Mouse (Mus musculus) thymus, postnatal 25 days (tissue): ENCODE measurements at regions not wholly inside any gene's neighbourhood (a gene's known extent, or its start where the extent isn't known, plus 50 kb on each side); places are given as distances from the start of the nearest gene placed in this dataset.

Experiments used
- DNase-seq: peaks from one replicate; pipeline ENCODE4 v3.0.0; 2022

DNA sequence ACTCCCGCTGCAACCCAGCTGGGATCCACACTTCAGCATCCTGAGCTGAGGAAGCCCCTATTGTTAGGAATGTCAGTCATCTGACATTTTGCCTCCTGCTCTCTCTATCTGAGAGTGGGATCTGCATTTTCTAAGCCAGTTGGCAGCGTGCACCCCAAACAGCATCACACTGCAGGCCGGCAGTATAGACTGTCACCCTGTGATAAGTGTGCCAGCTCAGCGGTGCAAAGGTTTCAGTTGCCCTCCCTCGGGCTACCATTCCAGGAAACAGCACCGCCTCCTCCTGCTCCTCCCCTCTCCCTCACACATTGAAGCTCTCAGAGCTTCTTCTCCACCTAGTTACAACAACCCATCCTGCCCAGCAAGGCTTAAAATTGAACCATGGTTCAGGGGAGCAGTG is 194.5 kb downstream of the Lmo4 start:
- peak; percentile 7 for DNase-seq

DNA sequence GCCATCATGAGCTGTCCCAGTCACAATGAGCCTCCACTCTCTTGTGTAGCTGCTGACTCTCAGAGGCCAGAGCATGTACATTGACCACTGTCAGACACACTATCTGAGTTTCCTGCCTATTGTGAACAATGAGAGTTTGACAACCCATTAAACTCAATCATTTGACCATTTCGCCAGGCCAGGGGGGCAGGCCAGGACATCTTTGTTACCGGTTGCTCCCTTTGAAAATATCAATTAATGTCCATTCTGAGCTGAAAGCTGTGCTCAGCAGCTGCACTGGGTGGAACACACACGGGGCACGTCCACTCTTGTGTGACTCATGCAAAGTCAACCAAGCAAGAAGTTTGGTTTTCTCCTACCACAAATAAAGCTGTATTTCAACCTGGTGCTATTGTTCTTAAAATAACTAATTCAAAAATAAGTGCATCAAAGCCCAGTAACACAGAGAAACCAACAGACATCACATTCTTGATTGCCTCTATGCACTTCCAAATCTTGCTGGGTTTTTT is 197.9 kb downstream of the Lmo4 start:
- no peak for DNase-seq

DNA sequence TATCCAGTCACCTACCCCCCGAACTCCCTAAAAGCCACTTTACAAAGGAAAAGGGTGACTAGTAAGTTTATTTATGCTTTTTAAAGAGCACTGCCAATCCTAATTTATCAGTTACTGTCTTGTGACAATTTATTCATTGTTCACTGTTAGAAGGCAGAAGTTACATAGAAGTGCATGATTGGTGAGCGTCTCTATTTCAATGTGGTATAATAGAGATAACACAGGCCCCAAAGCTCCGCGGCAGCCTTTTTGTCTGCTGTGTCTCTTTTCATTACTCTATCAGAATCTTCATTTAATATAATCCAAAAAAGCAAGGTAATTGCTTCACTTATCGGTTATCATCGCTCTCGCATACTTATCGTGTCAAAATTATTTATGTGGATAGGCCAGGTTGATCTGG is 207.1 kb downstream of the Lmo4 start:
- DNase-seq, result no peak

DNA sequence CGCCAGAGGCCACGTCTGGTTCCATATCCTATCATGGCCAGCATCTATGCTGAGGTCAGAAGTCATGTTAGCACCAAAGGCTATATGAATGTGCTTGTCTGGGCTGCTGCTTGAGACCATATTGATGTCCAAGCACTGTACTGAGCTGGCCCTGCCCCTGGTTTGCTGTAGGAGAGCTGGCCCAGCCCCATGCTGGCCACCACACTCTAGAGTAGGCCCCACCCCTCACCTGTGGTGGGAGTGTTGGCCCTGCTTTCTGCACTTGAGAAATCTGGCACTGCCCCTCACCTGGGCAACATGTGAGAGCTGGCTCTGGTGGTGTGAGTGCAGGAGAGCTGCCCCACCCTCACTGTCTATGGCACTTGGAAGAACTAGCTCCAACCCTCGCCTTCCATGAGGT is 210.0 kb downstream of the Lmo4 start:
- DNase-seq, result no peak

DNA sequence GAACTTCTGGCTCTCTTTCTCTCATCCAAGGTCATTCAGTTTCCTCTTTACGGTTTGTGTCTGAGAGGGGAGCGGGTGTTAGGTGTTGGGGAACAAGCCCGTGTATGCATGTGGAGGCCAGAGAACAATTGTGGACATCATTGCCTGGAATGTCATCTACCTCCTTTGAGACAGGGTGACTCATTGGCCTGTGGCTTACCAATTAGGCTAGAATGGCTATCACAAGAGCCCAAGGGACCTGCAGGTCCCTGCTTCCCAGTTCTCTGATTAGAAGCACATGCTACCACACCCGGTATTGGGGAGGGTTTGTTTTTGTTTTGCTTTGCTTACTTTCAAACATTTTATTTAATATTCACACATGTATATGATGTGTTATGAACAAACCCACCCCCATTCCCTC is 216.0 kb downstream of the Lmo4 start:
- no peak for DNase-seq

DNA sequence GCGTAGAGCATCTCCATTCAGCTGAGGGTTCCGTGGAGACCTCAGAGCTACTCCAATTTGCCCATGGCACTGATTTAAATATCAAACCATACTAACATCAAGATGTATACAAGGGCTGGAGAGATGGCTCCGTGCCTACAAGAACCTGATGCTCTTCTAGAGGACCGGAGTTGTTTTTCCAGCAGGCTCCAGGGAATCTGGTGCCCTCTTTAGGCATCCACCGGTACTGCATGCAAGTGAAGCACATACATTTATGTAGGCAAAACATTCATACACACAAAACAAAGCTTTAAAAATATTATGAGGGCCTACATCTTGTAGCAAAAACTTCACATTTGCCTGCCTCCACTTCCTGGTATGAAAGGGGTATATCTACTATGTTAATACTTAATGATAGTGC is 217.0 kb downstream of the Lmo4 start:
- no peak for DNase-seq

DNA sequence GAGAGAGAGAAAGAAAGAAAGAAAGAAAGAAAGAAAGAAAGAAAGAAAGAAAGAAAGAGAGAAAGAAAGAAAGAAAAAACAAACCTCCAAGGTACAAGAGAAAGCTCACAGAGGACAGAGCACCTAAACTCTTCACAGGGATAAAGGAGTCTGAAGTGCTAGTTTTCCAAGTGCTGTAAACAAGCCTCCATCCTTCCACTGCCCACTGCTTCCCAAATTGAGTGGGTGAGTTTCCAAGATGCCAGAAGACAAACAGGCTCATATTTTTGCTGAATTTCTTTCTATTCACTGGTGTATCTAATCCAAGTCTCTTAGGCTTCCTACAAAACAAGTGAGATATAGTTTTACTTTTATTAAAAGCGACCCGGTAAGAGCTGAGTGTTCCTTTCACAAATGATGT is 218.2 kb downstream of the Lmo4 start:
- DNase-seq, result no peak

DNA sequence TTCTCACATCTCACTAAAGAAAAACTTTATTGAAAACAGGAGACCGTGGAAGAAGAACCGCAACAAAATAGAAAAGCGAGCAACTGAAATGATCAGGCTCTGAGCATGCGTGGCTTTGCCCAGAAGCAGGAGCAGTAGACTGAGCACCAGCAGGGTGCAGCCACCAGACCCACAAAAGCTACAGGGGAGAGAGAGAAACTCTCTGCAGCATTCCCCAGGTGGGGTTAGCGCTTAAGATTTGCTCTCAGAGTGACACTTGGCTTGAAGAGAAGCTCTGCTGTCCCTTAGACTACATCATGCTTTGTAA is 218.9 kb downstream of the Lmo4 start:
- DNase-seq, result no peak

DNA sequence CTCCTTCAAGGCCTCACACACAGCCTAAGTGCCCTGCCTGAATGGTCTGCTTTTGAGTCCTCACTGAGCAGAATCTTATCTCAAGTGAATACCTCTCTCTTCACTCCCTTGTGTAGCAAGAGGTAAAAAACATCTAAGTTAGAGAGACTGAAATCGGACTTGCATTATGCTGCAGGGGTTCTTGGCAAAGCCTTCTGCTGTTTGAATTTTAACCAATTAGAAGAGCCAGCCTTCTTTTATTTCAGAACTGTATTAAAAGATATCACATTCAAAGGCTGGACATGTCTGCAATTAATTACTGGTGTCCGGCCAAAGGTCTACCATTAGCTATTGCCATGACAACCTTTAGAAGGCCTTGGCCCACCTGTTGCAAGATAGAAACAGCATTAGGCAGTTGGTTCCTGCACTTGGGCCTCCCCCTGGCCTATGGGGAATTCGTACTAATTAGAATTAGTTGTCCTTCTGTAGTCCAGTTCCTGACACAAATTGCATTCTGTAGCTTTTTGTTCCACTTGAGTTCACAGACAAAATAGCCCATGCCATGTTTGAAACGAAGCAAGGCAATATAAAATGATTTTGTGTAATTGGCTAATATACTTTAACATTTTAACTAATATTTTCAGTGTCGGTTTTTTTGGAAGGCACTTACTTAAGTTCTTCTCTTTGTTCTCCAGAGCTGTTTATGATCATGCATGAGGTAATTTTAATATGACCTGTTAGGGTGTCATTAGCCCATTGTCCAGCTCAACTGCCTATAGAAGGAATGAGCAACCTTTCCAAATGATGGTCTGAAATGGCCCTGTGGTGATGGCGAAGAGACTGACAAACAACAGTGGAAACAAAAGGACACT is 219.4 kb downstream of the Lmo4 start:
- DNase-seq, result no peak

DNA sequence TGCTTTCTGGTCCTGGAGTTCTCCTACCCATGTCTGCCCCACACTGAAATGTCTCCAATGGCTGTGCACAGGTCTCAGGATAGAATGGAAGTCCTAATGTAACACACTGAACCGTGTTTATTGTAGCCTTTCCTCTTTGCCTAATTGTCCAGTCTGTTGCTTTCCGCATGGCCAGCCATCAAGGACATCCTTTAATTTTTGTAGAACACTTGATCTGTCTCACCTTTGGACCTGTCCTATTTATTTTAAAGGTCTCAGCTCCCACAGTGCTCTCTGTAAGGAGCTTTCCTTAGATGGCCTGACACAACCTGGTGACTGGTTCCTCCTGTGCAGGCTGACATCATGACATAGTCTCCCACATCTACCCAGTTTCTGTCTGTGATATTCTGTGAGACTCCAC is 226.3 kb downstream of the Lmo4 start:
- DNase-seq, result no peak

DNA sequence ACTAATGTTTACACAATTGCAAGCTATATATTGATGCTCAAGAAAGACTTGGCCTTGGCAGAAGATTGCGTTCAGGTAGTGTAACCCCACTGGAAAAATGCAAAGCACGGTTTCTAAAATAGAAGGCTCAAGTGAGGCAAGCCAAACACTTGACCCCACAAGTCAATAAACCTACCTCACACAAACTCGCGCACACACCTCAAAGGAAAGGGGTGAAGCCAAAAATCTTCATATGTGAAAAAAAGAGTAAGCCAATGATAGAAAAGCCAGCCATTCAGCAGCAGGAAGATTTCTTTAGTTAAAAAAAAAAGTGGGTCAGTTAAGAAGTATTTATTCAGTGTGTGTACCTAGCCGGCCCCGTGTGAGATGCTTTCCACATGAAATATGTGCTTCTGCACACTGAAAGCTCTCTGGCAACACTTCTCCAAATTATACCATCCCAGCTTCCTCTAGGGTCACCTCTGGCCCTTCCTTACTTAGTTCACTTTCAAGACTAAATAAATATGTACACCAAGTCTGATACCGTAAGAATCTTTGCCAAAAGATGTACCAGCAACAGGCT is 227.1 kb downstream of the Lmo4 start:
- no peak for DNase-seq

DNA sequence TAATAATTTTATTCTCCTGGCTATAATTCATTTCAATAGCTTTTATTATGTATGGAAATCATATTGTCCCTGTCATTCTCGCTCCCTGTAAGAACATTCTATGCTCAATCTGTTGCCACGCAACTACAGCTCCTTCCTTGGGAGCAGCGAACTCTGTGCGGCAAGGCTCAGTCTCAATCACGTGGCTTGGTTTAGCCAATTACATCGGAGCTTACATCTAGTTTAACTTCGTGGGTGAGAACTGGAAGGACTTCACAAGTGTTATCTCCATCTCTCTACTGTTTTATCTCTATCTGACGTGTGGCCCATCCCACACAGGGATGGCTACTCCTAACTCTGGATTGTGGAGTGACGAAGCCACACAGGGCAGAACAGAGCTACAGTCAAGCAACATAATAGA is 231.4 kb downstream of the Lmo4 start:
- no peak for DNase-seq

DNA sequence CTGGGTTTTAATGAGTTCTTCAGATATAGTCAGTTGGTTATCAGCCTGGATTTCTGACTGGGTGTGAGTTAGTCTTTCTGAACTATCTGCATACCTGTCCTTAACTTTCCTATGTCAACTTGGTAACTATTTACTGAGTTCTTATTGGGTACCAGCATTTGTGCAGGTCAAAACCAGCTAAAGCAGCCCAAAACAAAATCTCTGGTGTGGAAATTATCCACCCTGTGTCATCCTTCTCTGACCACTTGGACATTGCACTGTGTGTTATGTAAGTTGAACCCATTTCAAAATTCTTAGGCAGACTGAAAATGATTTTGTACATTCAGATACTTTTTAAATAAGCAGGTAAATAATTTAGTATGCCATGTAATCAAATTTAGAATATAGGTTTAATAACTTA is 232.7 kb downstream of the Lmo4 start:
- no peak for DNase-seq

DNA sequence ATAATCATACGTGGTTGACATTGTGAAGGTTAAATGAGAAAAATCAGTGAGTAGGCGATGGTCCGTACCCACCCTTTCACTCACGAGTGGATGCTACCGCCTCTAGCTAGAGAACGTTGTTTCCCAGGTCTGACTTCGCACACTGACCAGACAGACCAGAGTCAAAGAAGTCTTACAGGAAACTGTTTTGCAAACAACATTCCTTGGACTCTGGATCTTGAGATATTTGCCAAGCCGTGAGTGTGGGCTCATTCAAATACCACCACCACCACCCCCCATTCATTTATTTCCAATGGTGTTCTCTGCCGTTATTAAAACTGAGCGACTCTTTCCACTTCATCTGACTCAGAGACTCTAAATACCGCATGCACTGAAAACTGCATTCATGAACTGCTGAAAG is 234.2 kb downstream of the Lmo4 start:
- DNase-seq, result no peak

DNA sequence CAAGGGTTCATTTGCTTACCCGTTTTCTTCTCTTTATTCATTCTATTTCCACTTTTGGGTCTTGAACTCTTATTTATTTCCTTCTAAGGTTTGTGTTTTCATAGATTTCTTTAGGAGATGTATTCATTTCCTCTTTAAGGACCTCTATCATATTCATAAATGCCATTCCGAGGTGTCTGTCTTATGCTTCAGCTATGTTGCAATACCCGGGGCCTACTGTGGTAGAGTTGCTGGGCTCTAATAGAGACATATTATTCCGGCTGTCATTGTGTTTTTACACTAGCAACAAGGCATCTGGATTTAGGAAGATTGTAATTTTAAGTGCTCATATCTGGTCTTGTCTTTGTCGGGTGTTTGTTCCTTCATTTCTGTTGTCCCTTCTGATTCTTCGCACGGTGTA is 249.5 kb downstream of the Lmo4 start:
- DNase-seq, result no peak

DNA sequence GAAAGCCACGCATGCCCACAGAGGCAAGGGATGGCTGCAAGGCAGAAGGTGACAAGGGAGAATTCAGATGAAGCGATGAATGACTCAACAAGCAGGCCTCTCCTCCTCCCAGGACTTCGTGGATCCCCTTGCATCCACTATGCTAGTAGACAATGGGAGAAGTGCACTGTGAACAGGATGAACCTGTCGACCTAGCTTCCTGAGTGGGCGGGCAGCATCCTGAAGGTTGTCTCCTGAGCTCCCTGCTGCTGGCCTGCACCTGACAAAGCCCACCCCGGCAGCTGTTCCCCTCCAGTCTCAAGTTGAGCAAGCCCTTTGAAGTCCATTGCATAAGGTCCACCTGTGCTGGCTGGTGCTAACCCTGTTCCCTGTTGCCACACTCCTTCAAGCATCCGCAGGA is 250.2 kb downstream of the Lmo4 start:
- DNase-seq, result peak; percentile 10

DNA sequence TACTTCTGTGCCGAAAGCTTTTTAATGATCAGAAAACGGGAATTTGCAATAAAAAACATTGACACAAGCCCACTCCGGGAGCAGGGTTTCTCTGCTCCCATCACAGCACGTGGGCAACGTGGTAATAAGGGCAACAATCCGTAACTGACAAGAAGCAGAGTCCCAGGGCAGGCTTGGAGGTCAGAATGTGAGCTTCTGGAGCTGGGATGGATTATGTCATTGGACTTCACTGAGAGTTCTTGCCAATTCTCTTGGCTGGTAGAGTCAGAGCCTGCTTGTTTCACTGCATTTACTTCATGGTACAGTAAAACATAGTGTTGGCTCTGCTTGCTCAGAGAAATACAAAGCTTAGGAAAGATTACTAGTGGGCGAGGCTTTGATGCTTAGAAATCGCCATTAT is 252.7 kb downstream of the Lmo4 start:
- no peak for DNase-seq

DNA sequence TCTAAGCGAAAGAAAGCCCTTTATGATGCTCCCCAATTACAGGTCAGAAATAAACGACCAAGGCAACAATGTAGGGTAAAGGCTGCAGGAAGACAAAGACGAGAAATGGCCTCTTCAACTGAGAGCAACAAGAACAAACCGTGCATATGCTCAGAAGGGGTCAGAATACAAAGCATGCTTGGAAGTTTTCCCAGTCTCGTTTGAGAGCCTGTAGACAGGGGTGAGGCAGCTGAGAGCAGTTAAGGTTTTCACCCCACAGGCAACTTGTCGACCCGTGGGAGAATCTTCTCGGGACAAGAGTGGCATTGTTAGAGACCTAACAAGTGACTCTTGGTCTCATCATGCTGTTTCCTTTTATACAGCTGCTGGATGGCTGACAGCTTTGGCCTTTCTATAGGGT is 255.4 kb downstream of the Lmo4 start:
- DNase-seq, result no peak

DNA sequence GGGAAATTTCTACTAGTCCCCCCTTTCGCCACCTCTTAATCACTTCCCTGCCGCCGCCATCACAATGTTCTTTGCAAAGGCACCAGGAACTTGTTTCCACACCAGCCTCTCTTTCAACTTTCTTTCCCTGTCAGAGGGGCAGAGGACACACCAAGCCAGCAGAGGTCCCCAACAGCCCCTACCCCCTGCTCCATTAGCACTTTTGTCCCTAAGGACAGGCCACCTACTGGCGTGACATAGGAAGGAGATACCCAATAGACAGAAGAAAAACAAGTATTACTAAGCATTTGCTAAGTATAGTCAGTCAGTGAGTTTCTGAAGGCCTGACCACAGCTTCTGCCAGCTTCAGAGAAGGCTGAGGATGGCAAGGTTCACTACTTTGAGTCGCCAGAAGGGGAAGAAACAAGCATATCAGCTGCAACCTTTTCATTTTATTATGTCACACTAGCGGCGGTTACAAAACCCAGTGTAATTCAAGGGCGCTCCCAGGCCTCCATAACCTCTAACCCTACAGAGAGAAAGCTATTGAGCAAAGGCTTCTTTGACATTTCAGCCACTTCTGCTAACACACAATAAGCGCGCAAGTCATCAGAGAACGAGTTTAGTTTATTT is 255.9 kb downstream of the Lmo4 start:
- DNase-seq, result no peak

DNA sequence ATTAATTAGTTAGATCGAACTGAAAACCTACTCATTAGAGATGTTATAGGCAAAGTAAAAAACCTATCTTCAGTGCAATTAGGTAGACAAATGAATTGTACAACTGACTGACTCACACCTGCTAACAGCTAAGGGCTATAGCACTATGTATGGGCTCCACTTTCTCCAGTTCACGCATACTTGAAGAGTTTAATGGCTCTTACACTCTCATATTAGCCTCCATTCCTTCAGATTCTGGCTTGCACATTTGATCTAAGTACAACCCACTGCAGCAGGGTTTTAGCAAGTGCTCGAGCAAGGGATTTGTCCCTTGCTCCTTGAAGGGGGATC is 257.1 kb downstream of the Lmo4 start:
- no peak for DNase-seq

DNA sequence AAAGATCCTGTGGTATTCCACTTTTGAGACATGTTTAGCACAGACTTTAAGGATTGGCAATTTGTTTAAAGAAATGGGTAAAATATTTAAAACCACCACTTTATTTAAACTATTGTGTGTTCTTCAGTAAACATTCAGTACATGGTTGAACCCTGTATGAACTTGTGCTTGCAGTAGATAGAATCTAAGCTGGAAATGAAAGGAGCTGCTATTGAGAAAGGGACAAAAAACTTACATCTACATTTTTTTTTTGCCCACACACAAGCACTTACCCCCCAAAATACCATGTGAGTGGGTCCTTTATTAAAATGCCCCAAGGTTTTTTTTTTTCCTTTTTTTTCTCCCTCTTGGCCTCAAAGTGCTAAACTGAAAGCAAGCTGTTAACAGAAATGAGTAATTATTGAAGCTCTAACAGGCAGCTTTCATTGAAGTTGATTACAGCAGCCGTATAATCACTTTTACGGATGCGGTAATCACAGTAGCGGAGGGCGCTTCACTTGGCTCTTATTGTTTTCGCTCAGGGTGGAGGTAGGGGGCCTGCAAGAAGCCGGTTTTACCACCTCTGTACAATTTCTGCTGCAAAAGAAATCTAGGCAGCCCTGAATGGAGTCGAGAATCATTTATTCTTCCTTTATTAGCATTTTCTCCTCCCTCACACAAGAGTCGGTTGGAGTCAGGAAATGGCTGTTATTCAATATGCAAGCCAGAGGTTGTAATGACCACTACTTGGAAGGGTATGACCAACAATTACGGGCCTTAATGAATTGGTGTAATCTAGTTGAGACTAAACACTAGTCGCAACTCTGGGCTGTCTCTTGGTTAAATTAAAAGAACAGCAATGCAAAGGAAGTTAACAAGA is 257.7 kb downstream of the Lmo4 start:
- DNase-seq, result no peak

DNA sequence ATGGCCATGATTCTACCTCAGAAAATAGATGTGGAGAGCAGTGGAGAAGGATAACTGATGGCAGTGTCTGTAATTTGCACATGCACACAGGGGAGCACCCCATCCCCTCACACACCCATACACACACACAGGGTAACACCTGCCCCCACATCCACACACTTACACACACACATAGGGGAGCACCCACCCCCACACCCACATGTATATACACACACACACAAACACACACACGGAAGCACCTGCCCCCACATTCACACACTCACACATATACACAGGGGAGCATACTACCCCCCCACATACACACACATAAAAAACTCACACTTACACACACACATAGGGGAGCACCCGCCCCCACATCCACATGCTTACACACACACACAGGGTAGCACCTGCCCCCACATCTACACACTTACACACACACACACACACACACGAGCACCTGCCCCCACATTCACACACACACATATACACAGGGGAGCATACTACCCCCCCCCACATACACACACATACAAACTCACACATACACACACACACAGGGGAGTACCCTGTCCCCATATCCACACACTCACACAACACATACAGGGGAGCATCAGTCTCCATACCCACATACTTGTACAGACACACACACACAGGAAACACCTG is 265.8 kb downstream of the Lmo4 start:
- no peak for DNase-seq

DNA sequence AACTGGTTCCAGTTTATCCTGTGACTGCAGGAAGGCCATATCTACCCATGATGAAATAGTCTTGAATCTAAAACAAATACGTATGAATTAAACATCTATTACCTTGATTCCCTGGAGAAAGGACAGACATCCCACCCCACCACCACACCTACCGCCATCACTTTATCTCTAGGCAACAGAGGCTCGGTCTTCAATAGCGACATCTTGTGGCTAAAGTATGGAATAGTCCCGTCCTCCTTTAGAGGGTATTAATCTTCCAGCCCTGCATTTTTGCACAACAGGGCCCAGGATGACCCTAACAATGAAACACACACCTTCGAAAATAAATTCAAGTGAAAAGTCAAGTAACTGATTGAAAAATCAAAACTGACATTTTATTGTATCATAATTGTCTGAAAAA is 279.7 kb downstream of the Lmo4 start:
- DNase-seq, result no peak
